Mouse (Mus musculus) small intestine, adult 2 months (tissue): Measurements from ENCODE around the gene Vwa7. TPM values are rescaled to one million over a fixed set of nuclear protein-coding genes. Genes with fewer than 3 reads are reported as not detected.

Experiments
- H3K27ac ChIP-seq: fragments of 200-500 bp; 2 replicates; pipeline ENCODE4 v1.5.1; 2012; ENCODE audit warnings: low read depth, low read length, control low read depth, inconsistent platforms; ENCODE audit not compliant: insufficient read depth
- H3K27me3 ChIP-seq: fragments of 200-500 bp; 2 replicates; pipeline ENCODE4 v1.6.1; 2012; ENCODE audit warnings: mild to moderate bottlenecking, moderate library complexity, low read length, inconsistent platforms; ENCODE audit not compliant: control insufficient read depth, insufficient read depth
- H3K36me3 ChIP-seq: fragments of 200-500 bp; 2 replicates; pipeline ENCODE4 v1.6.1; 2012; ENCODE audit warnings: mild to moderate bottlenecking, low read length, control low read depth, inconsistent platforms; ENCODE audit not compliant: control insufficient read depth, insufficient read depth
- H3K4me1 ChIP-seq: fragments of 200-500 bp; 2 replicates; pipeline ENCODE4 v1.6.1; 2012; ENCODE audit warnings: low read length, inconsistent platforms, mixed read lengths; ENCODE audit not compliant: control insufficient read depth, insufficient read depth, insufficient read length
- H3K4me3 ChIP-seq: fragments of 200-500 bp; 2 replicates; pipeline ENCODE4 v1.5.1; 2012; ENCODE audit warnings: low read depth, mild to moderate bottlenecking, control low read depth, inconsistent platforms, low read length, moderate library complexity
- CTCF ChIP-seq: fragments of 200-500 bp; IDR thresholded peaks from 2 replicates; pipeline ENCODE4 v1.5.1; 2012; ENCODE audit warnings: low read depth, mild to moderate bottlenecking, control low read depth, inconsistent platforms, low read length, moderate library complexity, mixed read lengths; ENCODE audit not compliant: insufficient replicate concordance, insufficient read length; ENCODE audit errors: extremely low read depth
- POLR2A ChIP-seq: fragments of 200-500 bp; IDR thresholded peaks from 2 replicates; pipeline ENCODE4 v1.6.1; 2012; ENCODE audit warnings: low read depth, mild to moderate bottlenecking, control low read depth, inconsistent platforms, low read length, moderate library complexity
- WGBS: fragments of 180-500 bp; shearing (Covaris S2); methylation state at CpG from one replicate; pipeline ENCODE4 v1.1.7; 2018; 5-methylcytosine and 5-hydroxymethylcytosine counted together
- polyA plus RNA-seq: library from polyadenylated mRNA; depleted of rRNA; stranded (reverse); fragments of >200 nt; gene quantifications from 2 replicates; pipeline ENCODE4 v1.2.3, GENCODE M21; 2012; rRNA removed

Vwa7 gene
- polyA plus RNA-seq, 1 experiment: 0.82 TPM

DNA sequence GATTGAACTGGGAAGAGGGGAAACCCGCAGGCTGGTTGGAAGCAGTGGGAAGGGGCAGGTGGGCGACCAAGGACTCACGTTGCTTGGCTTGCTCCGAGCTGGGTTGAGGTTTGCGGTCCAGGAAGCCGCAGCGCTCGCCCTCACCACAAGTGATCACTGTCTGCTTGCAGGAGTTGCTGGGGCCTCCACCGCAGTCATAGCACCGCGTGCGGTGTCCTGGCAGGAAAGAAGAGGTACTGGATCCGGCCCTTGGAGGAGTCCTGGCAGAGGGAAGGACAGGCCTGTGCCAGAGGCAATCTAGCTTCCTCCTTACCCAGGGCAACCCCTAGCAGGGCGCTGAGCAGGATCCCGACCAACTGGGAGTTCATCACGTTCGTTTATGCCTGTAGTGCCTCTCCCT lies 57.7 kb downstream of the Vwa7 start:
- no peak for TF ChIP-seq CTCF
- no peak for TF ChIP-seq POLR2A
- Histone ChIP-seq H3K27ac (no peak overlapping the region), H3K36me3 (no peaks in the 10 kb centered on the region), H3K4me3 (no peak overlapping the region), H3K4me1 (peaks cover 12% of the 10 kb centered on the region), H3K27me3 (no peaks in the 10 kb centered on the region)
- WGBS: 59% methylated on average over 17 of the region's 17 CpGs

Other genes with a start within 250 kb of the Vwa7 start
- gene Cyp21a1, start 212.0 kb upstream of the Vwa7 start, polyA plus RNA-seq: 0.18 and 0.67 TPM in 2 replicates
- gene Stk19, start 179.6 kb upstream of the Vwa7 start, polyA plus RNA-seq: 28.6 and 56.3 TPM in 2 replicates
- gene Dxo, start 179.6 kb upstream of the Vwa7 start, polyA plus RNA-seq: 31.5 and 51.8 TPM in 2 replicates
- gene Skiv2l, start 166.4 kb upstream of the Vwa7 start, polyA plus RNA-seq: 48.1 and 79.3 TPM in 2 replicates
- 7.8 and 18.3 TPM in 2 replicates for gene Nelfe, start 166.2 kb upstream of the Vwa7 start, polyA plus RNA-seq
- gene Cfb, start 154.1 kb upstream of the Vwa7 start, polyA plus RNA-seq: 22.4 and 71.5 TPM in 2 replicates
- gene Zbtb12, start 137.1 kb upstream of the Vwa7 start, polyA plus RNA-seq: 2.9 and 6.8 TPM in 2 replicates
- gene Gm20547, start 134.5 kb upstream of the Vwa7 start, polyA plus RNA-seq: not detected in 2 replicates
- gene C2, start 118.3 kb upstream of the Vwa7 start, polyA plus RNA-seq: 4.3 and 10.6 TPM in 2 replicates
- gene Ehmt2, start 118.1 kb upstream of the Vwa7 start, polyA plus RNA-seq: 101 and 242 TPM in 2 replicates
- gene Slc44a4, start 102.1 kb upstream of the Vwa7 start, polyA plus RNA-seq: 64.8 and 101 TPM in 2 replicates
- 21.2 and 68.8 TPM in 2 replicates for gene Neu1, start 85.3 kb upstream of the Vwa7 start, polyA plus RNA-seq
- 17.1 and 19.8 TPM in 2 replicates for gene Hspa1b, start 57.3 kb upstream of the Vwa7 start, polyA plus RNA-seq
- gene Gm20481, start 46.7 kb upstream of the Vwa7 start, polyA plus RNA-seq: not detected in 2 replicates
- 8.9 and 9.3 TPM in 2 replicates for gene Hspa1a, start 44.4 kb upstream of the Vwa7 start, polyA plus RNA-seq
- 0.06 and 0.14 TPM in 2 replicates for gene Hspa1l, start 43.9 kb upstream of the Vwa7 start, polyA plus RNA-seq
- 51.7 and 82.1 TPM in 2 replicates for gene Lsm2, start 34.7 kb upstream of the Vwa7 start, polyA plus RNA-seq
- 123 and 182 TPM in 2 replicates for gene Vars, start 15.6 kb upstream of the Vwa7 start, polyA plus RNA-seq
- gene Sapcd1, start 11.4 kb downstream of the Vwa7 start, polyA plus RNA-seq: 0.87 and 1.0 TPM in 2 replicates
- 2.2 and 2.3 TPM in 2 replicates for gene Msh5, start 30.2 kb downstream of the Vwa7 start, polyA plus RNA-seq
- gene Clic1, start 33.4 kb downstream of the Vwa7 start, polyA plus RNA-seq: 134 and 219 TPM in 2 replicates
- gene Ddah2, start 42.5 kb downstream of the Vwa7 start, polyA plus RNA-seq: 8.5 and 14.5 TPM in 2 replicates
- gene Ly6g6c, start 48.8 kb downstream of the Vwa7 start, polyA plus RNA-seq: 9.3 and 9.9 TPM in 2 replicates
- gene Mpig6b, start 49.6 kb downstream of the Vwa7 start, polyA plus RNA-seq: 0.28 and 0.39 TPM in 2 replicates
- gene Ly6g6e, start 60.3 kb downstream of the Vwa7 start, polyA plus RNA-seq: 1.3 and 19.4 TPM in 2 replicates
- gene Ly6g6d, start 61.5 kb downstream of the Vwa7 start, polyA plus RNA-seq: 7.2 and 10.7 TPM in 2 replicates
- 1.2 and 3.8 TPM in 2 replicates for gene Ly6g6f, start 69.0 kb downstream of the Vwa7 start, polyA plus RNA-seq
- gene Abhd16a, start 72.7 kb downstream of the Vwa7 start, polyA plus RNA-seq: 114 and 183 TPM in 2 replicates
- not detected in 2 replicates for gene Ly6g5c, start 91.7 kb downstream of the Vwa7 start, polyA plus RNA-seq
- 0.76 and 1.4 TPM in 2 replicates for gene Ly6g5b, start 98.8 kb downstream of the Vwa7 start, polyA plus RNA-seq
- gene Gpank1, start 104.9 kb downstream of the Vwa7 start, polyA plus RNA-seq: 10.5 and 25.3 TPM in 2 replicates
- 226 and 448 TPM in 2 replicates for gene Csnk2b, start 105.5 kb downstream of the Vwa7 start, polyA plus RNA-seq
- gene D17H6S53E, start 109.8 kb downstream of the Vwa7 start, polyA plus RNA-seq: 6.9 and 16.2 TPM in 2 replicates
- gene Apom, start 115.5 kb downstream of the Vwa7 start, polyA plus RNA-seq: 0.15 and 0.25 TPM in 2 replicates
- gene Bag6, start 118.6 kb downstream of the Vwa7 start, polyA plus RNA-seq: 93.6 and 184 TPM in 2 replicates
- gene Prrc2a, start 148.3 kb downstream of the Vwa7 start, polyA plus RNA-seq: 177 and 352 TPM in 2 replicates
- gene Aif1, start 159.5 kb downstream of the Vwa7 start, polyA plus RNA-seq: 0.36 and 1.6 TPM in 2 replicates
- 11.5 and 18.8 TPM in 2 replicates for gene Lst1, start 171.9 kb downstream of the Vwa7 start, polyA plus RNA-seq
- gene Ltb, start 177.9 kb downstream of the Vwa7 start, polyA plus RNA-seq: 26.2 and 32.9 TPM in 2 replicates
- 0.94 and 1.8 TPM in 2 replicates for gene Tnf, start 185.4 kb downstream of the Vwa7 start, polyA plus RNA-seq
- gene Lta, start 188.8 kb downstream of the Vwa7 start, polyA plus RNA-seq: 0.47 and 0.66 TPM in 2 replicates
- gene Gm16181, start 204.3 kb downstream of the Vwa7 start, polyA plus RNA-seq: 0.22 TPM in 1 of 2 replicates, not detected in the other
- gene Atp6v1g2, start 217.1 kb downstream of the Vwa7 start, polyA plus RNA-seq: 1.0 and 2.8 TPM in 2 replicates
- gene Nfkbil1, start 219.2 kb downstream of the Vwa7 start, polyA plus RNA-seq: 13.7 and 36.3 TPM in 2 replicates
- gene Ddx39b, start 225.2 kb downstream of the Vwa7 start, polyA plus RNA-seq: 95.6 and 194 TPM in 2 replicates
- 776 and 1,546 TPM in 2 replicates for gene H2-D1, start 246.2 kb downstream of the Vwa7 start, polyA plus RNA-seq